Mouse (Mus musculus): Measurements from ENCODE around the gene Cpvl.

- TF ChIP-seq CTCF (IDR thresholded peaks at IDR 0.05) (no peak), EP300 (IDR thresholded peaks at IDR 0.05) (no peak)
Observed at GRCm38 (mm10) chr6:53983820-53984219, 5.3 kb upstream of the Cpvl start.
